Mouse (Mus musculus) testis, adult 2 months (tissue): ENCODE measurements around the gene Scd3. TPM values are rescaled to one million over a fixed set of nuclear protein-coding genes. Genes with fewer than 3 reads are reported as not detected.

Experiments used
- H3K27ac ChIP-seq: fragments of 200-500 bp; 2 replicates; pipeline ENCODE4 v1.5.1; 2012; ENCODE audit warnings: low read depth, low read length; ENCODE audit not compliant: control insufficient read depth, insufficient read depth
- H3K27me3 ChIP-seq: fragments of 200-500 bp; 2 replicates; pipeline ENCODE4 v1.6.1; 2012; ENCODE audit warnings: mild to moderate bottlenecking, low read length, moderate library complexity; ENCODE audit not compliant: control insufficient read depth, insufficient read depth
- H3K36me3 ChIP-seq: fragments of 200-500 bp; 2 replicates; pipeline ENCODE4 v1.6.1; 2012; ENCODE audit warnings: mild to moderate bottlenecking, low read length; ENCODE audit not compliant: control insufficient read depth, insufficient read depth
- H3K4me1 ChIP-seq: fragments of 200-500 bp; 2 replicates; pipeline ENCODE4 v1.6.1; 2012; ENCODE audit warnings: low read length; ENCODE audit not compliant: control insufficient read depth, insufficient read depth
- H3K4me3 ChIP-seq: fragments of 200-500 bp; 2 replicates; pipeline ENCODE4 v1.5.1; 2012; ENCODE audit warnings: low read depth, mild to moderate bottlenecking, low read length, moderate library complexity, mixed read lengths; ENCODE audit not compliant: control insufficient read depth
- CTCF ChIP-seq: fragments of 200-500 bp; IDR thresholded peaks from 2 replicates; pipeline ENCODE4 v1.5.1; 2012; ENCODE audit warnings: low read depth, mild to moderate bottlenecking, inconsistent platforms, low read length, moderate library complexity; ENCODE audit not compliant: control insufficient read depth, insufficient read depth, insufficient replicate concordance
- POLR2A ChIP-seq: fragments of 200-500 bp; IDR thresholded peaks from 2 replicates; pipeline ENCODE4 v1.6.1; 2012; ENCODE audit warnings: low read depth, mild to moderate bottlenecking, inconsistent platforms, low read length, moderate library complexity; ENCODE audit not compliant: control insufficient read depth
- polyA plus RNA-seq: library from polyadenylated mRNA; depleted of rRNA; stranded (reverse); fragments of >200 nt; gene quantifications from 2 replicates; pipeline ENCODE4 v1.2.3, GENCODE M21; 2012

Gene Scd3
- polyA plus RNA-seq, 1 experiment: 7.1 TPM

DNA sequence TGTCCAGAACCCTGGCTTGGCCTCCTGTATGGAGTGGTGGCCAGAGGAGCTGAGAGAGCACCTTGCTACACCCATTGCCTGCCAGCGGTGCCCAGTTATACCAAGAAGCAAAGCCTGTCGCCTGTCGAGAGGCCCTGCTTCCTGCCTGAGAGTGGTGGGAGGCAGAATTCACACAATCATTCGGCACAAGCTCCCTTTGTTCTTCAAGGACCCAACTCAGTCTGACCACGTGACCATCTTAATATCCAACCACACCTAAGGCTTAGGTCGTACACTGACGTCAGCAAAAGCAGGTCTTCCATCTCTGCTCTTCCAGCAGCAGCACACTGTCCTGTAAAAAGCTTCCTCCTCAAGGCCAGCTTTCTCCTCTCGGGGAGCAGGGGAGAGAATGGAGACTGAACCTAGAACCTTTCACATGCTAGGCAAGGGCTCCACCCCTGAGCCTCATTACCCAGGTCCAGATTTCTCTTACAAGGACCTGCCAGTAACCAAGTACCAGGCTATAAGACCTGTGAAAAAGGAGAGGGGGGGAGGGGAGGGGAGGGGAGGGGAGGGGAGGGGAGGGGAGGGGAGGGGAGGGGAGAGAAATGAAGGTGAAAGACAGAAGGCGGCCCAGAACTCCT lies 79.6 kb downstream of the Scd3 start:
- no peaks in the 10 kb centered on the region for H3K36me3 ChIP-seq
- TF ChIP-seq POLR2A: no peak
- no peak for TF ChIP-seq CTCF
- H3K27ac ChIP-seq: peak overlapping the region; percentile 34; the same call in 1 of the 2 replicates
- H3K4me3 ChIP-seq: peak overlapping the region; percentile 7; the same call in 1 of the 2 replicates
- peaks cover 19% of the 10 kb centered on the region for H3K4me1 ChIP-seq
- no peaks in the 10 kb centered on the region for H3K27me3 ChIP-seq

DNA sequence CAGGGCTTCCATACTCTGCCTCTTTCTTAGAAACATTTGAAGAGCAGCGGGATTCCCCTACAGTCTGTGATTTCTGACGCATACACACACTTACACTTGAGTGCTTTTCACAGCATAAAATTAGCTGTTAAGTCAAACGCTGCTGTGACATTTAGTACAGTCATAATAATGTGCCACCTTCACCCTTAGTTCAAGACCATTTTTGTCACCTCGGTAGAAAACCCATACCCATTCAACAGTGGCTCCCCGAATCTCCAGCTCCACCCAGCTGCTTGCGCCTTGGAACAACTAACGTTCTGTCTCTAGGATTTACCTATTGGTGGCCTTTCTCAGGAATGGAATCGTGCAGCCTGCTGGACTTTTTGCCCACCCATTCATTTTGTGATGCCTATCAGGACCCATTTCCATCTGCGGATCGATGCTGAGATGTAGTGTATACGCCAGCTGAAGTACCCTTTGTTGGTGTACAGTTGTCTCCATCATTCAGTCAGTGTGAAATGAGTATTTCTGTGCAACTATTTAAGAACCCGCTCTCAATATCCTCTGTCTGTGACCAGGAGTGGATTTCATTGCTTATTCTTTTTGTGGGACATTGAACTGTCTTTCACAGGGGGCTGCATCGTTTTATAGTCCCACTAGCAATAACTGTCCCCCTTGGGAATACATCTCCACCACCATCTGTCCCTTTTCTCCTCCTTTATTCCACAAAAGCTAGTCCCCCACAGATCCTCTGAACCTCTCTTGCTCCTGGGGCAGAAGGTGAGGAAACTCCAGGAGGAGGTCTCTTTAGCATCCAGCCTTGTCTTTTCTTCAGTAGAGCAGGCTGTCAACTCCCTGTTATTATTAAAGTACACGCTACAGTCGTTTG lies 80.3 kb downstream of the Scd3 start:
- Histone ChIP-seq H3K36me3 (no peaks in the 10 kb centered on the region), H3K27me3 (no peaks in the 10 kb centered on the region), H3K4me1 (peaks cover 19% of the 10 kb centered on the region), H3K27ac (peak overlapping the region; percentile 77), H3K4me3 (peak overlapping the region; percentile 82; the same call in 1 of the 2 replicates)
- no peak for TF ChIP-seq POLR2A
- no peak for TF ChIP-seq CTCF

DNA sequence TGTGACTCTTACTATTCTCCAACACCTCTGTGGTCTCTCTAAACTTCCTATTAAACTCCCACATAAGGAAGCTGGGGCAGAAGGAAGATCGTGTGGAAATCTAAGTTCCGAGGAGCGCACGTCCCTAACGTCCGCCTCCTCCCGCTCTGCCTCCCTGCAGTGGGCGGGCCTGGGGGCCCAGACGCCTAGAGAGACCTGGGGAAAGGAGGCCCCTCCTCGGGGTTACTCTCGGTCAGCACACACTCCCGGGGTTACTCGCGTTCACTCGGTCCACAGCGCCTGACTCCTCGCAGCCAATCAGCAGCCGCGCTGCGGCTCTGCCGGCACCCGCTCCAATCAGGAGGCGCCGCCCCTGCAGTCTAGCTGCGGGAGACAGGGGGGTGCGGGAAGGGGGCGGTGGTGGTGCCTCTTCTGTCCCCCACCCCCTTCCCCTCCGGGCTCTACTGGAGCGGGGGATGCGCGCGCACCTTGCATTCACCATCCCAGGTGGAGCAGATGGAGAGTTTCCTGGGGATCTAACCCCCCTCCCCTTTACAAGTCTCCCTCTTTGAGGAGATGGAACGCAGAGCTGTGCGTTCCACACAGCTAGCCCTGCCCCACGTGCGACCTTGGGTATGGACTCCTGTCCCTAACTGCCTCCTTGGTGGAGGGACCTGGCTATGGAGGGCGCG lies 81.1 kb downstream of the Scd3 start:
- H3K36me3 ChIP-seq: no peaks in the 10 kb centered on the region
- H3K4me3 ChIP-seq: peak overlapping the region; percentile 82
- TF ChIP-seq CTCF: no peak
- TF ChIP-seq POLR2A: peak; percentile 51; the same call in 1 of the 2 replicates
- H3K4me1 ChIP-seq: peaks cover 19% of the 10 kb centered on the region
- H3K27ac ChIP-seq: peak overlapping the region; percentile 95
- no peaks in the 10 kb centered on the region for H3K27me3 ChIP-seq

DNA sequence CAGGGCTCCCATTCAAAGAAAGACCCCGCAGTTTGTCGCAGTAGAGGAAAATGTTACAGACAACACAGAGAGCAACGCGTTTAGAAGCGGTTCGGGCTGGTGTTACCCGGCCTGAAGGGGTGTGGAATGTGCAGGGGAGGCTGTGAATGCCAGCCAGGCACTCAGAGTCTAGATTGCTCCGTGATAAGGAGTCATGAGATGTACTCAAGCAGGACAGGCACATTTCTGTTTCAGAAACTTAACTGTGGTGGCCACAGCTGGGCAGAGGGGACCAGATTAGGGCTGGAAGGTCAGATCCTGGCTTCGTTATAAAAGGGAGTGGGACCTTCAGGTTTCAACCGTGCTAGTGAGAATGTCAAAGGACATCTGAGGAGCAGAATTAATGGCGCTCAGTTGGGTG lies 81.7 kb downstream of the Scd3 start:
- TF ChIP-seq CTCF (no peak), POLR2A (no peak; the same call in 1 of the 2 replicates)
- Histone ChIP-seq H3K4me1 (peaks cover 19% of the 10 kb centered on the region), H3K27me3 (no peaks in the 10 kb centered on the region), H3K27ac (peak overlapping the region; percentile 95), H3K36me3 (no peaks in the 10 kb centered on the region), H3K4me3 (peak overlapping the region; percentile 82)

DNA sequence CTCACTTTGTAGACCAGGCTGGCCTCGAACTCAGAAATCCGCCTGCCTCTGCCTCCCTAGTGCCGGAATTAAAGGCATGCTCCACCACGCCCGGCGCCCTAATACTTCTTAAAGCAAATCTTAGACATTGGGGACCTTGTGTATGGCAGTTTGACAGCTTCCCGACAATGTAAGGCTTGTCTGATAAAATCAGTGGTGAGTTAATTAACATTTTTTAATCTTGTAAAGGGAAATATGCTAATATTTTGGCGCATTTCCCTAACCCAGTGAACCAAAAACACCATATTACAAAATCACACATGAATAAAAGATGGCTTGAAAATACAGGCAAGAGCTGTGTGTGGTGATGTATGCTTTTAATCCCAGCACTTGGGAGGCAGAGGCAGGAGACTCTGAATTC lies 82.5 kb downstream of the Scd3 start:
- no peaks in the 10 kb centered on the region for H3K36me3 ChIP-seq
- no peaks in the 10 kb centered on the region for H3K27me3 ChIP-seq
- no peak overlapping the region for H3K4me3 ChIP-seq
- H3K27ac ChIP-seq: no peak overlapping the region
- H3K4me1 ChIP-seq: peaks cover 19% of the 10 kb centered on the region
- TF ChIP-seq POLR2A (no peak), CTCF (no peak)

DNA sequence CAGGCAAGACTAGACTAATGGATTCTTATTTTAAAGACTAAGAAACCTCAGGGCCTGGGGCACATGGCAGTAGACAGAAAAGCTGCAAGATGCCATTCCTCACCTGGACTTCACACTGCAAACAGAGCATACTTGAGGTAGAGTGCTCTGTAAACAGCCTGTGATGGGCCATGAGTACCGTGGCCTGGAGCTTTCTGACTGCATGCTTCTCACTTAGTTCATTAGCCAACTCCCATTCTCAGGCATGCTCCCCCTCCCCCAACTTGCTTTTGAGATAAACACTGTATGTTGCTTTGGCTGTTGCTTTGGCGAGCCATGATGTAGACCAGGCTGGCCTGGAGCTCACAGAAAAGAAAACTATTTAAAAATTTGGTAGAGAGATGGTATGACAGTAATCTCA lies 83.0 kb downstream of the Scd3 start:
- Histone ChIP-seq H3K4me3 (no peak overlapping the region), H3K4me1 (peaks cover 19% of the 10 kb centered on the region), H3K27me3 (no peaks in the 10 kb centered on the region), H3K27ac (no peak overlapping the region), H3K36me3 (no peaks in the 10 kb centered on the region)
- TF ChIP-seq CTCF (no peak), POLR2A (no peak)

DNA sequence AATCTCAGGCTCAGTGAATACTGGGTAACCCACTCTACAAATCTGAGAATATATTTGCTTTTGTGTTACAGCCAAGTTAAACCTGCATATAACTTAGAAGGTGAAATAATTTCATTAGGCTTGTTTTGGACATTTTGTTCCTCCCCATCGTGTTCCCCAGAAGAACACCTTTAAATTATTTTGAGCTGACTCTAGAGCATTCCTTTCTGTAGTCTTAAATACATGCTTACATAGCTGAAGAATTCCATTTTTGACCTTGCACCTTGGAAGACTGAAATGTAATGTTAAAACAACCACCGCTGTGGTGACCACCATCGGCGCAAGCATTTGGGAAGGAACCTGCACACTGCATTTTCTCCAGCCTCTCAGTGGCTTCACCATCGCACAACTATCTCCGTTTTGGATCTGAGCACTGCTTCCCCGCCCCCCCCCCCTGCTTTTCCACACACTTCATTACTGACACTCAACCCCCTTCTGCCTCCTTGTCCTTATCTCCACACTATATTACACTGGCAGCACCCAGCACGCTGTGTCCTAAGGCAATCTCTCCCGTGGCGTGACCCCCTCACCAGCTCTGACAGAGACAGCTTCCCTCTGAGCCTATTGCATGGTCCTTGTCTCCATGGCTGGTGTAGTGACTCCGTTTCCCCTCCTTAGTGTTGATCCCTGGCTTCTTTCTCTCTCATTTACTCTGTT lies 84.5 kb downstream of the Scd3 start:
- no peak overlapping the region for H3K4me3 ChIP-seq
- peaks cover 16% of the 10 kb centered on the region for H3K4me1 ChIP-seq
- no peaks in the 10 kb centered on the region for H3K36me3 ChIP-seq
- TF ChIP-seq POLR2A: no peak
- no peak for TF ChIP-seq CTCF
- H3K27me3 ChIP-seq: no peaks in the 10 kb centered on the region
- no peak overlapping the region for H3K27ac ChIP-seq
